Mouse (Mus musculus) heart, embryonic 16.5 days (tissue): ENCODE measurements around the gene Rasgrf1. TPM values are rescaled to one million over a fixed set of nuclear protein-coding genes. Genes with fewer than 3 reads are reported as not detected.

ENCODE experiments used
- ATAC-seq: fragments of 200-750 bp; cut with Nextera tagmentation; replicated peaks from 2 replicates; pipeline ENCODE4 v1.8.0; 2017; ENCODE audit warnings: moderate number of reproducible peaks; ENCODE audit not compliant: insufficient read depth, low FRiP score; ENCODE audit errors: extremely low read depth
- H3K27ac ChIP-seq: fragments of 300-500 bp; sonication (generic); 2 replicates; pipeline ENCODE4 v1.5.1; 2014; ENCODE audit warnings: mild to moderate bottlenecking, low read length, control low read depth, moderate library complexity
- H3K27me3 ChIP-seq: fragments of 300-500 bp; sonication (generic); 2 replicates; pipeline ENCODE4 v1.6.1; 2014; ENCODE audit warnings: low read length, mixed read lengths; ENCODE audit not compliant: control insufficient read depth, insufficient read depth
- H3K36me3 ChIP-seq: fragments of 300-500 bp; sonication (generic); 2 replicates; pipeline ENCODE4 v1.6.1; 2014; ENCODE audit not compliant: control insufficient read depth, insufficient read depth
- H3K4me1 ChIP-seq: fragments of 300-500 bp; sonication (generic); 2 replicates; pipeline ENCODE4 v1.6.1; 2014; ENCODE audit warnings: low read length, mixed read lengths; ENCODE audit not compliant: control insufficient read depth, insufficient read depth
- H3K4me2 ChIP-seq: fragments of 300-500 bp; sonication (generic); 2 replicates; pipeline ENCODE4 v1.6.1; 2014; ENCODE audit warnings: low read depth, mild to moderate bottlenecking, control low read depth, low read length
- H3K4me3 ChIP-seq: fragments of 300-500 bp; sonication (generic); 2 replicates; pipeline ENCODE4 v1.5.1; 2014; ENCODE audit warnings: mild to moderate bottlenecking, control low read depth, low read length
- H3K9ac ChIP-seq: fragments of 300-500 bp; sonication (generic); 2 replicates; pipeline ENCODE4 v1.6.1; 2014; ENCODE audit warnings: low read length, control low read depth
- H3K9me3 ChIP-seq: fragments of 300-500 bp; sonication (generic); replicated peaks from 2 replicates; pipeline ENCODE4 v1.6.1; 2016; ENCODE audit warnings: low read length; ENCODE audit not compliant: control insufficient read depth
- WGBS: fragments of 180-500 bp; shearing (Covaris S2); extraction: QIAGEN DNeasy Blood & Tissue Kit; methylation state at CpG from one replicate; pipeline ENCODE4 v1.1.7; 2014; 5-methylcytosine and 5-hydroxymethylcytosine counted together
- polyA plus RNA-seq: library from polyadenylated mRNA; unstranded; fragments of >200 nt; fragmentation: Nextera tagmentation; extraction: Ambion mirVana; gene quantifications from 2 replicates; pipeline ENCODE4 v1.2.1, GENCODE M21; 2015

Rasgrf1 gene
- polyA plus RNA-seq = 0.11 and 0.20 TPM in 2 replicates

- Histone ChIP-seq H3K4me2 (peak within 1 kb of the TSS; percentile 98), H3K27me3 (peaks cover 81% of the 10 kb centered on the region), H3K9ac (peak within 1 kb of the TSS; percentile 54), H3K36me3 (no peaks in the 10 kb centered on the region), H3K4me1 (peaks cover 17% of the 10 kb centered on the region), H3K4me3 (peak within 1 kb of the TSS; percentile 61), H3K27ac (no peak within 1 kb of the TSS), H3K9me3 (no peaks in the 10 kb centered on the region)
- under 1% methylated on average over 56 of the region's 64 CpGs for WGBS
- 0 out of 2 replicates have a peak, but pooled peaks have one; percentile 53 for ATAC-seq
Measured at GRCm38 (mm10) chr9:89909131-89910010, at the start of gene Rasgrf1. TSS of gene Rasgrf1 (plus strand) at chr9:89909908.

- ATAC-seq = no peak
- Histone ChIP-seq H3K9ac (no peak overlapping the region), H3K36me3 (no peaks in the 10 kb centered on the region), H3K4me2 (no peak overlapping the region), H3K9me3 (no peaks in the 10 kb centered on the region), H3K27ac (no peak overlapping the region), H3K4me3 (no peak overlapping the region), H3K4me1 (no peaks in the 10 kb centered on the region), H3K27me3 (no peaks in the 10 kb centered on the region)
- WGBS = 68% methylated on average over 11 of the region's 11 CpGs
Measured at GRCm38 (mm10) chr9:89860145-89860544, 49.6 kb upstream of the Rasgrf1 start.

- no peak overlapping the region for H3K4me3 ChIP-seq
- no peaks in the 10 kb centered on the region for H3K36me3 ChIP-seq
- H3K9me3 ChIP-seq = no peaks in the 10 kb centered on the region
- H3K4me1 ChIP-seq = no peaks in the 10 kb centered on the region
- no peak overlapping the region for H3K27ac ChIP-seq
- H3K9ac ChIP-seq = no peak overlapping the region
- no peak overlapping the region for H3K4me2 ChIP-seq
- ATAC-seq = no peak
- H3K27me3 ChIP-seq = no peaks in the 10 kb centered on the region
- 70% methylated on average over 6 of the region's 6 CpGs for WGBS
Measured at GRCm38 (mm10) chr9:89860584-89860983, 49.1 kb upstream of the Rasgrf1 start.

DNA sequence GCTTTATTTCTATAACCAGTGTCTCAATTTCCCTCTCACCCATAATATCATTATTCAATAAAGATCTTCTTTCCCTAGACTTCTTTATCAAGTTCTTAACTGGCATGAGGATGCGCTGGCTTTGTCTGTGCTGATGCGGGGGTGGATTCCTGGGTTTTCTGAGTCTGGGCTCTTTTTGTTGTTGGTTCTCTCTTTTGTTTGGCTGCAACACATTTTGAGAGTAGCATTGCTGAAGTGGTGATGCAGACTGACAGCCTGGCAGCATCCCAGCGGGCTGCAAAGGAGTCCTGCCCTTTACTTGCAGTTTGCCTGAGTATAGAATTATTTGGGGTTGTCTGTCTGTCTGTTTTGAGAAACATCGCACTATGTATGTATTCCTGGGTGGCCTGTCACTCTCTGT, 42.6 kb upstream of the Rasgrf1 start:
- Histone ChIP-seq H3K4me2 (no peak overlapping the region), H3K9ac (no peak overlapping the region), H3K9me3 (no peaks in the 10 kb centered on the region), H3K4me3 (no peak overlapping the region), H3K4me1 (no peaks in the 10 kb centered on the region), H3K36me3 (no peaks in the 10 kb centered on the region), H3K27ac (no peak overlapping the region), H3K27me3 (peaks cover 30% of the 10 kb centered on the region)
- 50% methylated on average over 4 of the region's 4 CpGs for WGBS
- no peak for ATAC-seq

DNA sequence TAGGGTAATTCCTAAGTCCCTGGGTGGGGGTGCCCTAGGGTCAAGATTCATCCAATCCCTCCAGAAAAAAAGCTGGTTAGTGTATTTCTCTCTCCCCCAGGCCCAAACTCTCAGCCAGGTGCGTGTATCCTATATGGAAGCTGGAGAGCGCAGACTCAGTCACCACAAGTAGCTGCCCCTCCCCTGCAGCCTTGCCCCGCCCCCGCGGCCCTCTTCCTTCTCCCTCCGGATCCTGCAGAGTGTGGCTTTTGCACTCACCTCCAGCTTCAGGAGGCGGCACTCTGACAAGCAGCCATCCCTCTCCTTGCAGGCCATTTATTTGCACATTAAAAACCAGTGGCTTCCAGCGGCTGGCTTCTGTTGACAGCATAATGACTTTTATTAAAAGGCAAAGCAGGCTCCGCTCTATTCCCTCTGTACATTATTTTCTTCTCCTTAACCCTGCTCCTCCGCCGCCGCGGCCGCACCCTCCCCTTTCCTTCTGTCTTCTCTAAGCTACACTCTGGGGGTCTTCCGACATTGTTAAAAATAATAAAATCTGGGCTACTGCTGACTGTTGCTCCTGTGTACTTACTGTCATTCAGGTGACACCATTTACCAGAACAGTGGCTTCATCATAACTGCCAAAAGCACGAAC, 41.5 kb upstream of the Rasgrf1 start:
- Histone ChIP-seq H3K4me3 (peak overlapping the region; percentile 27), H3K27ac (no peak overlapping the region), H3K4me1 (no peaks in the 10 kb centered on the region), H3K36me3 (no peaks in the 10 kb centered on the region), H3K9me3 (no peaks in the 10 kb centered on the region), H3K9ac (no peak overlapping the region), H3K4me2 (peak overlapping the region; percentile 42), H3K27me3 (peaks cover 30% of the 10 kb centered on the region)
- no peak for ATAC-seq
- WGBS = 6% methylated on average over 16 of the region's 16 CpGs

DNA sequence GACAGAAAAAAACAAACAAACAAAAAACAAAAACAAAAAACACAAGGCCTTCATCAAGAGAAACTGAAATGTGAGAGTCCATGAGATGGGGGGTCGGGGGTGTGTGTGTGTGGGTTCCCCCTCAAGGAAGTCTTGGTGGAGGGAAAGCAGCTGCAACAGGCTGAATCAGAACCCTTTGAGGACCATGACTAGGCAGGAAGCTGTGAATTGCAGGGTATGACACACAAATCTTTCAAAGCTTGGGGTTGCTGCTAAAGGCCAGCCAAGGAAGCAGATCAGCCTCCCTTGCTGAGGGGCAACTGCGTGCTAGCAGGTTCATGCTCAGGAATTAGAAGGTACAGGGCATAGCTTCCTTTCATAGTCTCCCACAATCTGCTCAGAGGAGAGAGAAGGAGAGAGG, 40.1 kb upstream of the Rasgrf1 start:
- H3K4me2 ChIP-seq = no peak overlapping the region
- H3K27me3 ChIP-seq = peaks cover 34% of the 10 kb centered on the region
- ATAC-seq = no peak

DNA sequence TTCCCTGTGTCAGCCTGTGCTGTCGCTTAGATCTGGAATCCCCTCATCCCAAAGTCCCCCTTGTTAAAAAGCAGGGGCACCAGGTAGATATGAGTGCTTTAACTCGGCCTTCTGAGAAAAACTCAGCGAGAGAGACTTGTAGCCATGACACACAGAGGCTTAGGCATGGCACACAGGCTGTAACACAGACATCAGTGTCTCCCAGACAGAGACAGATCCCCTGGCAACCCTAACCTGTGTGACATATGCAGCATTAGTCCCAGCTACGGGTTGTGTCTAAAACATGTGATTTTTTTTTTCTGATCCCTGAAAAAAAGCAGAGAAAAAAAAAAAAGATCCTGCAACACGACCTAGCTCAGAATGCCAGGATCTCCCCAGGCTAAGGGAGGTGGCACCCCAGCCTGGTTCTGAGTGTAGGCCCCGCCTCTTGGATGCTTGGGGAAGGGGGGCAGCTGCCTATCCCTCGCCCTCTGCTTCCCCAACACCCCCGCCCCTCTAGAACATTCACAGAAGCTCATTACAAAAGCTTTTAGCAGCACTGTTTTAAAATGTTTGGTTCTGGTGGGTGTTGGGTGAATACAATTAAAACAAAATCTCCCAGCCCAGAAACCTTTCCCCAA, 39.1 kb upstream of the Rasgrf1 start:
- ATAC-seq = no peak
- Histone ChIP-seq H3K27ac (no peak overlapping the region), H3K4me2 (no peak overlapping the region), H3K36me3 (no peaks in the 10 kb centered on the region), H3K9me3 (no peaks in the 10 kb centered on the region), H3K4me1 (no peaks in the 10 kb centered on the region), H3K9ac (no peak overlapping the region), H3K27me3 (peaks cover 38% of the 10 kb centered on the region), H3K4me3 (no peak overlapping the region)
- WGBS = 17% methylated on average over 8 of the region's 8 CpGs

More for the DNA sequence above, 40.1 kb upstream of the Rasgrf1 start:
- Histone ChIP-seq H3K4me3 (no peak overlapping the region), H3K4me1 (no peaks in the 10 kb centered on the region), H3K36me3 (no peaks in the 10 kb centered on the region), H3K9ac (no peak overlapping the region), H3K9me3 (no peaks in the 10 kb centered on the region), H3K27ac (no peak overlapping the region)
- 25% methylated on average over 2 of the region's 2 CpGs for WGBS

DNA sequence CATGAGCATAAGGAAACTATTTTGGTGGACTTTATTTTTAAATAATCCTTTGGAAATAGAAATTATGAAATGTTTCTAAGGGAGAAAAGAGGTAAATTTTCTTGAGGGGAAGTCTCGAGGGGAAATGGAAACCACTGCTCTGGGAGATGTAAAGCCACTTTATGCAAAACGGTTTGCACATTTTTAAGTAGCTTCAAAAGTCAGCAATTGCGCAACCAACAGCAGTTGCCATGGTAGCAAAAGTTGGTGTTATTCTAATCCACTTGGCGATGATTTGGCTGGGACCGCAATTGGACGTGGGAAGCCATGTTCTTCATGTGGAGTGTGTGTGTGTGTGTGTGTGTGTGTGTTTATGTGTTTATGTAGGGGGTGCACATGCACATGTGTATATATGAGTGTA, 37.6 kb upstream of the Rasgrf1 start:
- Histone ChIP-seq H3K4me3 (no peak overlapping the region), H3K9ac (no peak overlapping the region), H3K4me2 (no peak overlapping the region), H3K36me3 (no peaks in the 10 kb centered on the region), H3K27me3 (peaks cover 38% of the 10 kb centered on the region), H3K4me1 (no peaks in the 10 kb centered on the region), H3K27ac (no peak overlapping the region), H3K9me3 (no peaks in the 10 kb centered on the region)
- no peak for ATAC-seq
- 62% methylated on average over 6 of the region's 6 CpGs for WGBS

DNA sequence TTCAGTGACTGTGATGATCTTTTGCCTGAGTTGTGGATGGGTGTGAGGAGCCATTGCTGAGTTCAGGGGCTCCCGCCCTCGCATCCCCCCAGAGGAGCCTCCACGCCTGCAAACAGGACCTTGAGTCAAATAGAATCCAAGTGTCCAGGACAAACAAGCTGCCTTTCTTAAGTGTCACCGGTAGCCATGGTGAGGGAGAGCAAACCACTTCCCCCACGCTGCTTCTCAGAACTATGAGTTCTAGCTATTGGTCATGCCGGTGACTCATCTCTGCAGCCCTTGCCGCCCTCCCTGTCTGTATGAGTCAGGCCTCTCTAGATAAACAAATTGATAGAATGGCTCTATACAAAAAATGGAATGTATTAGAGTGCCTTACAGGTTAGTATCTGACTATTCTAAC, 35.3 kb upstream of the Rasgrf1 start:
- H3K36me3 ChIP-seq = no peaks in the 10 kb centered on the region
- H3K27me3 ChIP-seq = peaks cover 33% of the 10 kb centered on the region
- no peak for ATAC-seq
- H3K9ac ChIP-seq = no peak overlapping the region
- peaks cover 1% of the 10 kb centered on the region; the same call in 1 of the 2 replicates for H3K9me3 ChIP-seq
- no peak overlapping the region for H3K27ac ChIP-seq
- WGBS = 50% methylated on average over 7 of the region's 7 CpGs
- H3K4me2 ChIP-seq = no peak overlapping the region
- no peaks in the 10 kb centered on the region for H3K4me1 ChIP-seq
- H3K4me3 ChIP-seq = no peak overlapping the region
